Mouse (Mus musculus) neural tube, embryonic 14.5 days (tissue): ENCODE measurements around the gene Xpot. TPM values are rescaled to one million over a fixed set of nuclear protein-coding genes. Genes with fewer than 3 reads are reported as not detected.

ENCODE experiments used
- ATAC-seq: fragments of 200-750 bp; cut with Nextera tagmentation; 2 replicates; pipeline ENCODE4 v1.8.0; 2017; ENCODE audit warnings: low read depth, mild to moderate bottlenecking, moderate TSS enrichment, moderate library complexity
- H3K27ac ChIP-seq: fragments of 300-500 bp; sonication (generic); 2 replicates; pipeline ENCODE4 v1.5.1; 2014; ENCODE audit warnings: low read depth, mild to moderate bottlenecking, control low read depth, low read length, moderate library complexity, mixed read lengths
- H3K27me3 ChIP-seq: fragments of 300-500 bp; sonication (generic); 2 replicates; pipeline ENCODE4 v1.6.1; 2014; ENCODE audit warnings: low read length; ENCODE audit not compliant: control insufficient read depth, insufficient read depth
- H3K36me3 ChIP-seq: fragments of 300-500 bp; sonication (generic); 2 replicates; pipeline ENCODE4 v1.6.1; 2014; ENCODE audit warnings: low read length, mixed read lengths; ENCODE audit not compliant: control insufficient read depth, insufficient read depth
- H3K4me1 ChIP-seq: fragments of 300-500 bp; sonication (generic); 2 replicates; pipeline ENCODE4 v1.6.1; 2014; ENCODE audit warnings: low read length; ENCODE audit not compliant: control insufficient read depth, insufficient read depth
- H3K4me2 ChIP-seq: fragments of 300-500 bp; sonication (generic); 2 replicates; pipeline ENCODE4 v1.6.1; 2014; ENCODE audit warnings: mild to moderate bottlenecking, low read depth, low read length, control low read depth
- H3K4me3 ChIP-seq: fragments of 300-500 bp; sonication (generic); 2 replicates; pipeline ENCODE4 v1.5.1; 2014; ENCODE audit warnings: low read depth, low read length, control low read depth, mixed read lengths
- H3K9ac ChIP-seq: fragments of 300-500 bp; sonication (generic); replicated peaks from 2 replicates; pipeline ENCODE4 v1.6.1; 2014; ENCODE audit warnings: low read depth, mild to moderate bottlenecking, control low read depth, low read length, mixed read lengths
- H3K9me3 ChIP-seq: fragments of 300-500 bp; sonication (generic); 2 replicates; pipeline ENCODE4 v1.6.1; 2016; ENCODE audit warnings: low read length; ENCODE audit not compliant: control insufficient read depth
- WGBS: fragments of 180-500 bp; shearing (Covaris S2); extraction: QIAGEN DNeasy Blood & Tissue Kit; methylation state at CpG from one replicate; pipeline ENCODE4 v1.1.7; 2014; 5-methylcytosine and 5-hydroxymethylcytosine counted together
- polyA plus RNA-seq: library from polyadenylated mRNA; unstranded; fragments of >200 nt; fragmentation: Nextera tagmentation; extraction: Ambion mirVana; gene quantifications from 2 replicates; pipeline ENCODE4 v1.2.1, GENCODE M21; 2014

The Xpot gene
- polyA plus RNA-seq, 1 experiment from 2014 or later = 28.4 TPM

DNA sequence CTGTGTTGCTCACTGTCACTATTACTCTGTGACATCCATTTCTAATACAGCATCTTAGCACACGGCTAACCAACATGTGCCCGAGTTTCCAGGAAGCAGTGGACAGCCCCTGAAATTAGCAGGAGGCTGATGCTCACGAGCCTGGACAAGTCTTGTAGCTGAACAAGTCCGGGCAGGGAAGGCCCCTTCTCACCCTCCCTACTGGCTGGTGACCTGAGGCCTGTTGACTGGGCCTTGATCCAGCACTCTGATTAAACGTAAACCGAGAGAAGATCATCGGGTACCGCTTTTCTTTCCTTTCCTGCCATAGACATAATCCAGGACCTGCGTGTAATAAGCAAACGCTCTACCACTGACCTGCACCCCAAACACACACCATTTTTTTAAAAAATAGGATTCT, 18.0 kb downstream of the Xpot start:
- Histone ChIP-seq H3K27me3 (no peaks in the 10 kb centered on the region), H3K27ac (no peak overlapping the region), H3K36me3 (peaks cover 53% of the 10 kb centered on the region), H3K9ac (no peak overlapping the region), H3K4me3 (no peak overlapping the region), H3K4me2 (no peak overlapping the region), H3K9me3 (no peaks in the 10 kb centered on the region), H3K4me1 (no peaks in the 10 kb centered on the region)
- ATAC-seq = no peak
- WGBS = 95% methylated on average over 10 of the region's 10 CpGs

DNA sequence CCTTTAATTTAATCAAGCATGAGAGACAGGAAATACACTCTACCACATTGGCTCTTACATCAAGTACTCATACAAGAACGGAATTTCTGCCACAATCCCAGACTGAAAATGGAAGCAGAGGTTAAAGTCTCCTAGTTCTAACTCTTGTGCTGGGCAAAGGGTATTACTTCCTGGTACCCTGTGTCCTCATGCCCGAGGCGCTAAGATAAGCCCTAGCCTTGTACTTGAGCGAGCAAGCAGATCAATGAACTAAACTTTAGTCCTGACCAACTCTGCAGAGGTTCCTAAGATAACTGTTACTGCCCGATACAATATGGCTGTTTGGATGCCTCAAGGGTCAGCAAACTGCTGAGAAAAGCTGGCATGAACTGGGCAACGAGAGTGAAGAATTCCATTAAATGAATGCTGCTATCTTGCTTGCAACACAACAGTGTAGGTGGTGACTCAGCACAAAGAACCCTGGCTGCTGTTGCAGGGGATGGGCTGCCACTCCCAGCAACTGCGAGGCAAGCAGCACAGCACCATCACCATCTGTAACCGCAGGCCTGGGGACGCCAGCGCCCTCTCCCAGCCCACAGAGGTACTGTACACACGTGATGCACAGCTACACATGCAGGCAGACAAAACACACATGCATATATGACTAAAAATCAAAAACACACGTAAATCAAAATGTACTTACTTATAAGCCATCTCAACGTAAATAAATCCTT, 21.3 kb downstream of the Xpot start:
- H3K4me3 ChIP-seq = no peak overlapping the region
- no peak for ATAC-seq
- peaks cover 58% of the 10 kb centered on the region for H3K36me3 ChIP-seq
- H3K4me2 ChIP-seq = no peak overlapping the region
- H3K27me3 ChIP-seq = no peaks in the 10 kb centered on the region
- no peak overlapping the region for H3K9ac ChIP-seq
- H3K9me3 ChIP-seq = no peaks in the 10 kb centered on the region
- WGBS = 96% methylated on average over 13 of the region's 13 CpGs
- H3K4me1 ChIP-seq = no peaks in the 10 kb centered on the region
- no peak overlapping the region for H3K27ac ChIP-seq

DNA sequence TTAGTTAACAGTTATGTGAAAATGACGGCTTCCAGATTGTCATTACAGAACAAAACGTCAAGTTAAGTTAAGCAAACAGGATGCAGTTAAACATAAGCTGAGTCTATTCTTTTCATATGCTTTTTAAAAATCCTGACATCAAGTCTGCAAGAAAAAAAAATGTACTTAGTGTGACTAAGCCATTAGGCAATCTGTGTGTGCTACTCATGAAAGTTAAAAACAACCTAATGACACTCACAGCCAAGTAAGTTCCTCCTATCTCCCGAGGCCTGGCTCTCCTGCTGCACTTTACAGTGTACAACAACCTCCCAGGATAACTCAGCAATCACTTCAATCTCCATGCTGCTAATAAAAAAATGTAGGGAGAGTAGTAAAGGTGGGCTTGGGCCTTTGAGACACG, 22.6 kb downstream of the Xpot start:
- H3K27ac ChIP-seq = no peak overlapping the region
- ATAC-seq = no peak
- H3K27me3 ChIP-seq = no peaks in the 10 kb centered on the region
- 92% methylated on average over 4 of the region's 4 CpGs for WGBS
- no peaks in the 10 kb centered on the region for H3K4me1 ChIP-seq
- no peak overlapping the region for H3K9ac ChIP-seq
- H3K36me3 ChIP-seq = peaks cover 65% of the 10 kb centered on the region
- H3K9me3 ChIP-seq = no peaks in the 10 kb centered on the region
- no peak overlapping the region for H3K4me2 ChIP-seq
- no peak overlapping the region for H3K4me3 ChIP-seq

DNA sequence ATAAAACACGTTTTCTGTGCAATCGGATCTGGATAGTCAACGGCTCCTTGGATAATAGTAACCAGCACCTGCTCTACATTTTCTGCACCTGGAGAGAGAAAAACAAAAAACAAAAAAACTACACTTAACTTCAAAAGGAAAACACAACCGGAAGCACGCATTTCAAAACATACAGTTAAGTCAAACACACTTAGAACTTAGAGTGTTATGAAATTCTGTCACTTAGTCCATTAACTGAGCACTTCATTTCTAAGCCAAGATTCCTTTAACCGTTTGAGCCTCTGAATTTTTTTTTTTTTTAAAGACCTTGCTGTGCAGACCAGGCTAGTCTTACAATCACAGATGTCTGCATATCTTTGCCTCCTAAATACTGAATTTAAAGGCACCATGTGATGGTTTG, 24.9 kb downstream of the Xpot start:
- H3K9ac ChIP-seq = no peak overlapping the region
- no peak for ATAC-seq
- 86% methylated on average over 6 of the region's 6 CpGs for whole genome bisulfite sequencing

DNA sequence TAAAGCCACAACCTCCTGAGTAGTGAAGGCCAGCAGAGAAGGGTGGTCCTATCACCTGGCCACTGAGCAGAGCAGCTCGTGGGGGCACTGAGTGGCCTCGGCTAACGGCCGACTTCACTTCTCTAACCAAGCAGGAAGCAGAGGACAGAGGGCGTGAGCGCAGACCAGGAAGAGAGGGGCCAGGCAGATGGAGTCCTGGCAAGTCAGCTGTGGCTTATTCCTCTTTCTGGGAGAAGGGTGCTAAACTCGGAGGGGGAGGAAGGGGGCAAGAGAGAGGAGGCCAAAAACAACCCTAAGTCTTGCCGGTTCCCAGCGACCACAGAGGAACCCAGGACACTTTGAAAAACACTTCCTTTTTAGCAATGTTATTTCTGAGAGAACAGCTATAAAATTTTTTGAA, 29.6 kb downstream of the Xpot start:
- H3K27ac ChIP-seq = no peak overlapping the region
- WGBS = 93% methylated on average over 9 of the region's 9 CpGs
- H3K36me3 ChIP-seq = peaks cover 39% of the 10 kb centered on the region
- no peak for ATAC-seq
- H3K4me1 ChIP-seq = no peaks in the 10 kb centered on the region
- no peak overlapping the region for H3K4me3 ChIP-seq
- no peak overlapping the region for H3K9ac ChIP-seq
- no peaks in the 10 kb centered on the region for H3K27me3 ChIP-seq
- no peaks in the 10 kb centered on the region for H3K9me3 ChIP-seq
- no peak overlapping the region for H3K4me2 ChIP-seq

More for the DNA sequence above, 24.9 kb downstream of the Xpot start:
- no peaks in the 10 kb centered on the region for H3K27me3 ChIP-seq
- no peak overlapping the region for H3K4me2 ChIP-seq
- H3K9me3 ChIP-seq = no peaks in the 10 kb centered on the region
- H3K27ac ChIP-seq = no peak overlapping the region
- H3K36me3 ChIP-seq = peaks cover 69% of the 10 kb centered on the region
- H3K4me1 ChIP-seq = no peaks in the 10 kb centered on the region
- no peak overlapping the region for H3K4me3 ChIP-seq

DNA sequence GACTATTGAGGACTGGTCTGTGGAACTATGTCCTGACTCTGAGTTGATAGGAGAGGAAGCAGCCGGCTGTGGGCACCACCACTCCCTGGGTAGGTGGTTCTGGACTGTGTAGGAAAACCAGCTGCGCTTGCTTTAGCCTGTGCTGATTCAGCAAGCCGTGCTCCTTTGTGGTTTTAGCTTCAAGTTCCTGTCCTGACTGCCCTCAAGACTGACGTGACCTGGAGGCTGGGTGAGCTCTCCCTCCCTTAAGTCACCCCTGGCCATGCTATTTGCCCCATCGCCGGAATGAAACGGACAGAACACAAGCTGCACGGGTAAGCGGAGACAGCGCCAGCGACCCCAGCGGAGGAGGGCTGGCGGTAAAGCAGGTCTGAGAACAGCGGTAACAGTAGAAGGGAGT, 35.0 kb downstream of the Xpot start:
- 90% methylated on average over 14 of the region's 14 CpGs for WGBS
- ATAC-seq = no peak

DNA sequence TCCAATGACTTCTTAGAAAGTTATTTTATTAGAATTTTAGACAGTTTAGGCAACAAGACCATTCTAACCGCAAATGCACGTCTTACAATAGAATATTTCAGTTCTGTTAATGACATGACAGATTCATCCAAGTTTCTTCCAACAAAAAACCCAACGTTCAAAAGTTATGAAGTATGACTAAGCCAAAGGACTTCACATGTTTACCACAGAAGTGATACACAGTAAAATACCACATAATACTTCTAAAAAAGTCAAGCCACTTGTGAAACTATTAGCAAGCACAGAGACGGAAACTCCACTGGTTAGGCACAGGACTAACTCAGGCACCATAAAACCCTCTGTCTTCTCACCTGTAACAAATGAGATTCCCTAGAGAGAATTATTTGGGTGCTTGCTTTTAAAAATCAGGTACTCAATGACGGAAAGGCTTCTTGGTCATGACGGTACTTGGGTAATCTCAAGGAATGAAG, 38.7 kb downstream of the Xpot start:
- Histone ChIP-seq H3K27ac (no peak overlapping the region), H3K4me2 (peak overlapping the region; percentile 89), H3K4me3 (peak overlapping the region; percentile 78; the same call in 1 of the 2 replicates), H3K9me3 (no peaks in the 10 kb centered on the region), H3K27me3 (no peaks in the 10 kb centered on the region), H3K9ac (no peak overlapping the region), H3K4me1 (peaks cover 10% of the 10 kb centered on the region), H3K36me3 (peaks cover 16% of the 10 kb centered on the region; the same call in 1 of the 2 replicates)
- no peak for ATAC-seq
- 68% methylated on average over 6 of the region's 6 CpGs for WGBS

More for the DNA sequence above, 35.0 kb downstream of the Xpot start:
- H3K4me1 ChIP-seq = no peaks in the 10 kb centered on the region
- no peak overlapping the region for H3K4me3 ChIP-seq
- no peaks in the 10 kb centered on the region for H3K27me3 ChIP-seq
- H3K9me3 ChIP-seq = no peaks in the 10 kb centered on the region
- H3K4me2 ChIP-seq = no peak overlapping the region
- H3K9ac ChIP-seq = no peak overlapping the region
- peaks cover 11% of the 10 kb centered on the region; the same call in 1 of the 2 replicates for H3K36me3 ChIP-seq
- no peak overlapping the region for H3K27ac ChIP-seq

DNA sequence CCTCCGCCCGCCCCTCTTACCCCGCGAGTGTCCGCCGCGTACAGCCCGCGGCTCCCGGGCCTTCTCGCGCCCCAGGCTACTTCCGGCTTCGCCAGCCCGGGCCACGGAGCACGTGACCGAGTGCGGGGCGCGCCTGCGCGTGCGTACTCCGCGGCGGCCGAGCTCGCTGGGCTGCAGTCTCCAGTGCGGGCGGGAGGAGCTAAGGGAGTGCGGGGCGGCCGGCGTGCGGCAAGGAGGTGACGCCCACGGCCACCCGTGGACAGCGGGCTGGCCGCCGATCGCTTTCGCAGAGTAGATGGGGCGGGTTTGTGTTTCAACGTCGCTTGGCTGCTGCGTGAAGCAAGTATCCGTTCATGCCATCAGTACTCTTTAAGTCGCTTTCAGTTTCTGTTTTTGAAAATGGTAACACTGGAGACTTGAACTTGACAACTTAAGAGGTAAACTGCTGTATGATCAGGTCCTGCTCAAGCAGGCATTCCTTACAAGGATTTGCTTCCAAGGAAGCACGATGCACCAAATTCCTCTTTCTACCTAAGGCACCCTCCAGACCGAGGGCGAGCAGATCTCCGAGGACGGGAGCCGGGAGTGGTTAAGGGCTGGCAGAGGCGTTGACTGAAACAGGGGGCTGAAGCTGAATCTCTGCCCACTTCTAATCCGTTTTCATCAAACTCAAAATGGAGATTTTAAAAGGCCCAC, 39.3 kb downstream of the Xpot start, which contains the start of gene Tbk1:
TSS of gene Tbk1 (minus strand) at position 113 of the 696 bp plus-strand sequence.
- no peaks in the 10 kb centered on the region for H3K9me3 ChIP-seq
- H3K27ac ChIP-seq = peak within 1 kb of the TSS; percentile 44
- peaks cover 19% of the 10 kb centered on the region; the same call in 1 of the 2 replicates for H3K36me3 ChIP-seq
- ATAC-seq = peak; percentile 98
- peak within 1 kb of the TSS; percentile 89 for H3K4me2 ChIP-seq
- H3K27me3 ChIP-seq = no peaks in the 10 kb centered on the region
- H3K9ac ChIP-seq = peak within 1 kb of the TSS; percentile 74
- H3K4me1 ChIP-seq = peaks cover 10% of the 10 kb centered on the region
- under 1% methylated on average over 58 of the region's 58 CpGs for WGBS
- peak within 1 kb of the TSS; percentile 78 for H3K4me3 ChIP-seq
